Mouse (Mus musculus) lung, postnatal 0 days (tissue): Measurements from ENCODE around the gene Sbf2.

Experiments
- CTCF ChIP-seq: IDR thresholded peaks from 2 replicates; pipeline ENCODE4 v1.5.1; 2016; ENCODE audit warnings: antibody characterized with exemption, mild to moderate bottlenecking
- EP300 ChIP-seq: IDR thresholded peaks from 2 replicates; pipeline ENCODE4 v1.6.1; 2016; ENCODE audit warnings: antibody characterized with exemption, mild to moderate bottlenecking, control low read depth

- TF ChIP-seq CTCF, result no peak
- no peak for TF ChIP-seq EP300
Measured at GRCm38 (mm10) chr7:110561647-110562046, 53.1 kb downstream of the Sbf2 start.
